Mouse (Mus musculus): ENCODE results near the gene Ibtk. TPM values are rescaled to one million over a fixed set of nuclear protein-coding genes. Genes with fewer than 3 reads are reported as not detected.

Gene Ibtk
- polyA plus RNA-seq, 1 experiment from 2014 or later: 27.3 TPM

DNA sequence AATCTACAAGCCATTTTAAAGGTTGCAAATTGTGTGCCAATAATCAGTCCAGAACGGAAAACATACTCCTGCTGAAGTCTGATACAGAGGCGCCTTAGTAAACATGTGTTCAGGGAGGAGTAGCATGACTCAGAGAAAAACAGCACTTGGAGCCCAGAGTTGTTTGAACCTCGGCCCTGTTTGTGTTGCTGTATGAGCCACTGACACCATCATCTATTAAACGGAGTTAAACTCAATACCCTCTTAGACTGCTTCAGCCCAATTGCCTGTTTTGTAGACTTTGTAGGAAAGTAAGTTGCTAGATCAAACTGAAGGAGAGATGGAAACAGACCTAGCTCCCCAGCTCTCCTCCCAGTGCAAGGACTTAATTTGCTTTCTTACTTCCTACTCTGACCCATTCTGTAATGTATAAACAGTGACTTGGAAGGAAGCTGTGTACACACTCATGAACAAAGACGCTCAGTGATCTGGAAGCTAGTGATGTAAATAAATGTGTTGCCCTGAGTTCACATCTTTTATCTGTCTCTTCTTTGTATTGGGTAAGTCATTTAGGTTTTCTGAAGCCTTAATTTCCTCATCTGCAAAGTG, 882 bp upstream of the Ibtk start:
- whole genome bisulfite sequencing (ENCODE audit: insufficient replicate concordance): 21% methylated on average over 5 of the region's 5 CpGs

DNA sequence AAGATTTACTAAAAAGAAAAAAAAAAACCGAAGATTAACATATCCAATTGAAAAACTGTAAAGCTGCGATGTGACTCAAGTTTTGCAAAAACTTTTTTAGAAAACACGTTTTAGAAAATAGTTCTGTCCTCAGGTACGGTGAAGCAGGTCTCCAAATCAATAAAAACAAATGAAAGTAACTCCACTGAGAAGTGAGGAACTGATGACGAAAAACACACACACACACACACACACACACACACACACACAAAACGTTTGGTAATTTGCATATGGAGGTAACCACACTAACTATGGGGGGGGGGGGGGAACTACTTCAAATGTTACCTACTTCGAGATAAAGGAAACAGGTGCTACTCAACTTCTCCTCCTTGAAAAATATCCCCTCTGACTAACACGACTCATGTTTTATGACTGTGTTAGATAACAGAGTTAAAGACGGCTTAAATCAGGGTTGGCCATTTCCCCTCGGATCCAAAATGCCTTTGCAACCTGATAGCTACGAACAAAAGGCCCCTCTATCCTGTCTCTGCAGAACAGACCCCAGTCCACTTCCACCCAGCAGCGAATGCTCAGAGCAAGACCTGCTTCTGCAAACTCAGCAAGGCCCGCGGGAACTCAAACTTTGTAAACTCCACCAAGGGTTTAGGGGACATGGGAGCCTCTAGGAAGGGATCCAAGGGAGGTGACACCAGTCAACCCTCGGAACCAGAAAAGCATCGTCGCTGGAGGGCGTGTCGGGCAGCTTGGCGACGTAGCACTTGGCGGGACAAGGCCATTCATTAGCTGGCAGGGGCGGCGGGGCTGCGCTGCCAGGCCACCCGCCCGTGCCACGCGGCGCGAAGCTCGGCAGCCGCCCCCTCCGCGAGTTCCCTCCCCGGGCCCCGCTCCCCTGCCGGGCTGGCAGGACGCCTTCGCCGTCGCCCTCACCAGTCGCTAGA, 661 bp downstream of the Ibtk start:
- H3K36me3 ChIP-seq: peaks cover 9% of the 10 kb centered on the region
- H3K27ac ChIP-seq: peak overlapping the region; percentile 100
- H3K4me3 ChIP-seq: peak overlapping the region; percentile 97
- ATAC-seq: peak; percentile 78
- peak overlapping the region; percentile 99 for H3K9ac ChIP-seq
- H3K9me3 ChIP-seq (replicated peaks): no peaks in the 10 kb centered on the region
- 1% methylated on average over 43 of the region's 43 CpGs for WGBS (ENCODE audit: insufficient replicate concordance)
- peak overlapping the region; percentile 77 for H3K4me2 ChIP-seq
- H3K27me3 ChIP-seq (replicated peaks): no peaks in the 10 kb centered on the region
- peaks cover 33% of the 10 kb centered on the region for H3K4me1 ChIP-seq

More for the DNA sequence above, 882 bp upstream of the Ibtk start:
- H3K27ac ChIP-seq: peak overlapping the region; percentile 100
- peak overlapping the region; percentile 77 for H3K4me2 ChIP-seq
- ATAC-seq: peak; percentile 74
- H3K4me1 ChIP-seq: peaks cover 32% of the 10 kb centered on the region
- 0 out of 2 replicates have a peak, but pooled peaks cover 5% of the 10 kb centered on the region for H3K36me3 ChIP-seq
- peak overlapping the region; percentile 97 for H3K4me3 ChIP-seq
- no peaks in the 10 kb centered on the region for H3K9me3 ChIP-seq (replicated peaks)
- peak overlapping the region; percentile 99 for H3K9ac ChIP-seq
- no peaks in the 10 kb centered on the region for H3K27me3 ChIP-seq (replicated peaks)

DNA sequence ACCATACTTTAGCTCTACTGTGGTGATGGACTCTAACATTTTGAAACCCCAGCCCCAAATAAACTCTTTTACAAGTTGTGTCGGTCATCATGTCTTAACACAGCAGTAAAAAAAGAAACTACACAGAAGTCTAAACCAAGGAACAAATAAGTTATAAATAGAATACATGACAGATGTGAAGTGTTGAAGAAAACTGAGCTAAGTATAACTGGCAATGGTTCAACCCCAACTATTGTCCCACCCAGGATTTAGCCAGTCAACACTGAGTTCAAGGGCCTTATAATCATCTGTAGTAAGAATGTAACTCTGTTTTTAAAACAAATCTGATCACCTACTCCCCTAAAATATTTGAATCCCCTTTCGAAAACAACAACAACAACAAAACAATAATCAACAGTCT, 3.6 kb downstream of the Ibtk start:
- Histone ChIP-seq H3K9ac (no peak overlapping the region), H3K9me3 (replicated peaks) (no peaks in the 10 kb centered on the region), H3K4me3 (no peak overlapping the region), H3K4me1 (peaks cover 21% of the 10 kb centered on the region), H3K27me3 (replicated peaks) (no peaks in the 10 kb centered on the region), H3K27ac (no peak overlapping the region), H3K36me3 (peaks cover 33% of the 10 kb centered on the region), H3K4me2 (no peak overlapping the region)
- ATAC-seq: no peak
- WGBS (ENCODE audit: insufficient replicate concordance): 77% methylated on average over 2 of the region's 2 CpGs

DNA sequence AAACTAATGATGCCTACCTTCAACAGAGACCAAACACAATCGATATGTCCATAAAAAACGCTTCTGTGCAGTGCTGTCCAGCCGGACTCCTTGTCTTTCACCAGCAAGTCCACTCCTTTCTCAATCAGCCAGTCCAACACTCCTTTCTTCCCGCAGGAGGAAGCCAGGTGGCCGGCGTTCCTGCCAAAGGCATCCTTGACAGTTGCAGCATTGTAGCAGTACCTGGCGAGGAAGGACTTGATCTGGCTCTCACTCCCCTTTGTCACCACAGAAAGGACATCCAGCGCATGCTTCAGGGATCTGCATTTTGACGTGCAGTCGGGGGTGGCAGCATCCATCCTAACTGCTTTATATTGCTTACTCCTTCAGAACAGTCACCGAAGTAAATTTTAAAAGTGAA, 5.8 kb downstream of the Ibtk start:
- no peaks in the 10 kb centered on the region for H3K27me3 ChIP-seq (replicated peaks)
- peaks cover 51% of the 10 kb centered on the region for H3K36me3 ChIP-seq
- H3K9ac ChIP-seq: no peak overlapping the region
- WGBS (ENCODE audit: insufficient replicate concordance): 83% methylated on average over 11 of the region's 11 CpGs
- H3K9me3 ChIP-seq (replicated peaks): no peaks in the 10 kb centered on the region
- no peak overlapping the region for H3K4me2 ChIP-seq
- H3K27ac ChIP-seq: no peak overlapping the region
- ATAC-seq: no peak
- no peak overlapping the region for H3K4me3 ChIP-seq
- peaks cover 14% of the 10 kb centered on the region for H3K4me1 ChIP-seq

DNA sequence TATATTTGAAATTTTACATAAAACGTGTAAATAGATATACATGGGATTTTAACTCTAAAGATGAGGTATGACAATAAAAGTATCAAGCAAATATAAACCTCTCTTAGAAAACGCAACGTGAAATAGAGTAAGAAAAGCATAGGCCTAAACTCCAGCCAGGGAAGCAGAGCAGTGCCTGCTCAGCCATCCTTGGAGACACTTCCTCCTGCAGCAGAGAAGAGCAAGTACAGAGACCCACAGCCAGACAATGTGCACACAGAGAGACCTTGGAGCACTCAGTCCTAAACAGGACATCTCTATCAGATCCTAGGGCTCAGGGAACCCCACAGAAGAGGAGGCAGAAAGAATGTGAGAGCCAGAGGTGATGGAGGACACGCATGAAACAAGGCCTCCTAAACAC, 7.0 kb downstream of the Ibtk start:
- ATAC-seq: no peak
- H3K27me3 ChIP-seq (replicated peaks): no peaks in the 10 kb centered on the region
- no peak overlapping the region for H3K27ac ChIP-seq
- H3K4me3 ChIP-seq: no peak overlapping the region
- peaks cover 62% of the 10 kb centered on the region for H3K36me3 ChIP-seq
- no peak overlapping the region for H3K4me2 ChIP-seq
- 84% methylated on average over 4 of the region's 4 CpGs for WGBS (ENCODE audit: insufficient replicate concordance)
- peaks cover 7% of the 10 kb centered on the region for H3K4me1 ChIP-seq
- H3K9me3 ChIP-seq (replicated peaks): no peaks in the 10 kb centered on the region
- no peak overlapping the region for H3K9ac ChIP-seq

DNA sequence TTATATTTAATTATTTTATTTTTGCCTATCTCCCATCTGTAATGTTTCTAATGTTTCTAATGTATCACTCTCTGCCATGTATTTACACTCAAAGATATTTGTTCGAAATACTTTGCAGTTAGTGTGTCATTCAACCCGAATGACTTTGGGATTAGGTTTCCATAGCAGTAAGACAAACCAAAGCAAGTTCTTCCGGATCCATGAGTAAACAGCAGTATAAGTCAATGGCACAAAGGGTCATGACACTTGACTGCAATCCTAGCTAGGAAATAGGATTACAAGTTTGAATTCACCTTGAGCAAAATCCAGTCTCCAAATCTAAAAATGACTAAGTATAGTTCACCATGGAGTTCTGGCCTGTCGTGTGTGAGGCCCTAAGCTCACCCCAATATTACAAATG, 9.9 kb downstream of the Ibtk start:
- ATAC-seq: no peak
- WGBS (ENCODE audit: insufficient replicate concordance): 81% methylated on average over 4 of the region's 4 CpGs

DNA sequence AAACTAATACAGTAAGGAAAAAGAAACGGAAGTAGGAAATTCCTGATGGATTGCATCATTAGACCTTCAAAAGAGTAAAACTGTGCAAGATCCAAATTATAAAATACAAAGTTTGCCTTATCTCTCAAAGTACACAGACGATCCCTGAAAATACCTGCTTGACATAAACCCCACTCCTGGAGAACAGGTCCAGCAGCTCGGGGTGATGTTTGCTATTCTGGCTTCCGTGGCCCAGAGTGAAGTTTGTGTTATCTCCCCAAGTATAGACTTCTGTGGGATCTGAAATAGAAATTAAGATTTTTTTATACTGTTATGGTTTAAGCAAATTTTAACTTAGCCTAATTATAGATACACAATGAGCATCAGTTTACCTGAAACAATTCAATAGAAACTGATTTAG, 14.3 kb downstream of the Ibtk start:
- Histone ChIP-seq H3K27me3 (replicated peaks) (no peaks in the 10 kb centered on the region), H3K27ac (no peak overlapping the region), H3K4me2 (no peak overlapping the region), H3K9ac (no peak overlapping the region), H3K36me3 (peaks cover 88% of the 10 kb centered on the region), H3K4me3 (no peak overlapping the region), H3K9me3 (replicated peaks) (no peaks in the 10 kb centered on the region), H3K4me1 (no peaks in the 10 kb centered on the region)
- 89% methylated on average over 4 of the region's 4 CpGs for WGBS (ENCODE audit: insufficient replicate concordance)
- no peak for ATAC-seq

More for the DNA sequence above, 9.9 kb downstream of the Ibtk start:
- Histone ChIP-seq H3K9ac (no peak overlapping the region), H3K4me3 (no peak overlapping the region), H3K4me1 (no peaks in the 10 kb centered on the region), H3K9me3 (replicated peaks) (no peaks in the 10 kb centered on the region), H3K36me3 (peaks cover 83% of the 10 kb centered on the region), H3K27me3 (replicated peaks) (no peaks in the 10 kb centered on the region), H3K27ac (no peak overlapping the region), H3K4me2 (no peak overlapping the region)

DNA sequence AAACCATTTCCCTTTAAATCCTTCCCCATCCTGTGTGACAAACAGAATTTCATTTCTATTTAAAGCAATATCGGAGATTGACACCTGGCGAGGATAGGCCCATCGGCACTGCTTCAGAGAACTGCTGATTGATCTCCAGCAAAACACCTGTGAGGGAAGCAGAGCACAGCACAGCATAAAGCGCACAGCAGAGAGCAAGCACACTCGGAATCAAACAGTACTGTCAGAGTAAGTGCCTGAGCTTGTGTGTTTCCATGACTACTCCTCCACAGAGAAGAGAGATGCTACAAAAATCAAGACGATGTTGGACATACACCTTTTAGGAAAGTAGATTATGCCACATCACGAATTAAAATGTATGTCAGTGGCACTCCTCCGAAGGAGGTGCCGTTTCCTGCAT, 25.1 kb downstream of the Ibtk start:
- ATAC-seq: no peak
- Histone ChIP-seq H3K4me1 (no peaks in the 10 kb centered on the region), H3K4me3 (no peak overlapping the region), H3K27me3 (replicated peaks) (no peaks in the 10 kb centered on the region), H3K36me3 (peaks cover 87% of the 10 kb centered on the region), H3K27ac (no peak overlapping the region), H3K9me3 (replicated peaks) (no peaks in the 10 kb centered on the region), H3K4me2 (no peak overlapping the region), H3K9ac (no peak overlapping the region)
- WGBS (ENCODE audit: insufficient replicate concordance): 89% methylated on average over 9 of the region's 9 CpGs

DNA sequence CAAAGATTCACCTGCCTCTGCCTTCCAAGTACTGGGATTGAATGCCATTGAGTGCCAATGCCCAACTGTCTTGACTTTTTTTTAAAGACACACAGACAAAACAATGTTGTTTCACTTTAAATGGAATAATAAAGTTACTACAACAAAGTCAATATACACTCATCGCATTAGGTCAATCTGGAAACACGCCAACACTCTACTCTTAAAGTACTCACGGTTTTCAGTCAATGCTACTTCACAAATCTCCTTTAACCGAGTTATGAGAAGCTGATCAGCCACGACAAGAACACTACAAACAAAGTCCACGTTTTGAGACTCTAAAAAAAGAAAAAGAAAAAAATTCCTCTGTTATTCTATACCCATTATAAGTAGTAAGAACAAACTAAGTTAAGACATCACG, 31.8 kb downstream of the Ibtk start:
- Histone ChIP-seq H3K36me3 (peaks cover 90% of the 10 kb centered on the region), H3K27ac (no peak overlapping the region), H3K9ac (no peak overlapping the region), H3K4me2 (no peak overlapping the region), H3K4me3 (no peak overlapping the region), H3K9me3 (replicated peaks) (no peaks in the 10 kb centered on the region), H3K4me1 (no peaks in the 10 kb centered on the region), H3K27me3 (replicated peaks) (no peaks in the 10 kb centered on the region)
- ATAC-seq: no peak
- 88% methylated on average over 7 of the region's 7 CpGs for WGBS (ENCODE audit: insufficient replicate concordance)

DNA sequence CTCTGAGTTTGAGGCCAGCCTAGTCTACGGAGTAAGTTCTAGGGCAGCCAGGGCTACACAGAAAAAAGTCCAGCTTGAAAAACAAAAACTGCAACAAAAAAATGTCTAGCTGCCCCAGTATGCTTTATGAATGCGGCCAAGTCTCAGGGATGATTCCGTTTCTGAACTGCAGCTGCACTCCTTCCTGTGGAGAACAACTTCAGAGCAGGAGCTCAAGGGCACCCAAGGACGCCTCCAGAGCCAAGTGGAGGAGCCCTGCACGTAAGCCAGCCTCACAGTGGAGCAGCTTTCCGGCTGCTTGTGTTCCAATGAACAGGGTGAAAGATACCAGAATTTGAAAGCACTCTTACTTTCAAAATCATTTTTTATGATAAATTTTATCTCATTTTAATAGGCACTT, 41.8 kb downstream of the Ibtk start:
- Histone ChIP-seq H3K9ac (no peak overlapping the region), H3K9me3 (replicated peaks) (no peaks in the 10 kb centered on the region), H3K4me1 (no peaks in the 10 kb centered on the region), H3K36me3 (peaks cover 93% of the 10 kb centered on the region), H3K27ac (no peak overlapping the region), H3K4me2 (no peak overlapping the region), H3K27me3 (replicated peaks) (no peaks in the 10 kb centered on the region), H3K4me3 (no peak overlapping the region)
- WGBS (ENCODE audit: insufficient replicate concordance): 89% methylated on average over 6 of the region's 6 CpGs
- ATAC-seq: no peak

DNA sequence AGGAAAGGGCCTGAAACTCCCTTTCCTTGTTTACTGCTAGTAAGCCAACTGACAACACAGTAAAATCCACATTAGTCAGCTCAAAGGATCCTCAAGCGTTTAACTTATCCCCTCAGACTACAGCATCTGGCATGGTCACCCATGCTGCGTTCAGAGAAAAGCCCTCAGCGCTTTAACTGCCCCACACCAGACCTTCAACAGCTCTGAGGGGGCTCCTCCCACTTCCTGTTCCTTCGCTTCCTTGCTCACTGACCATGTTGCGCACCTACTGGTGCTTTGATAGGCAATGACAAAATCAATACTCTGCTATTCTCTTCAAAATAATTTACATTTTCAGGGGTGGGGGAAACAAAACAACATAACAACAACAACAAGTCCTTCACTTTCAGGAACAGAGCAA, 47.2 kb downstream of the Ibtk start:
- Histone ChIP-seq H3K27ac (no peak overlapping the region), H3K4me2 (no peak overlapping the region), H3K36me3 (peaks cover 77% of the 10 kb centered on the region), H3K9me3 (replicated peaks) (no peaks in the 10 kb centered on the region), H3K9ac (no peak overlapping the region), H3K4me1 (no peaks in the 10 kb centered on the region), H3K4me3 (no peak overlapping the region), H3K27me3 (replicated peaks) (no peaks in the 10 kb centered on the region)
- 81% methylated on average over 5 of the region's 5 CpGs for WGBS (ENCODE audit: insufficient replicate concordance)
- ATAC-seq: no peak

DNA sequence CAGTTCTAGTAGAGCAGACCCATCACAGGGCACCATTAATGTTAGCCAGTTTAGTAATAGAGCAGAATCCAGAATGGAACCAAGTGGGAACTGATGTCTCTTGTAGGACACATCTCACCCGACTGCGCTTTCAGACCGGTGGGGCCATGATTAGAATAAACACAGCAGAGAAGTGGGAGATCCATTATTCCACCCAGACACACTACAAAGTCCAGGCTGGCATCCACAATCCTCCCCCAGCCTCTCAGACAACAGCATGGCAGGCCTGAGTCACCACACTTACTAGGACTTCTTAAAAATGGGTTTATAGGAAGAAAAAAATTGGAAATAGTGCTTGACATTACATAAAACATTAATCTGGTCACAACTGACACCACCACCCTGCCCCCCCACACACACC, 53.5 kb downstream of the Ibtk start:
- Histone ChIP-seq H3K36me3 (peaks cover 51% of the 10 kb centered on the region), H3K4me3 (no peak overlapping the region), H3K9ac (no peak overlapping the region), H3K27me3 (replicated peaks) (no peaks in the 10 kb centered on the region), H3K9me3 (replicated peaks) (no peaks in the 10 kb centered on the region), H3K4me2 (no peak overlapping the region), H3K4me1 (no peaks in the 10 kb centered on the region), H3K27ac (no peak overlapping the region)
- 96% methylated on average over 3 of the region's 3 CpGs for WGBS (ENCODE audit: insufficient replicate concordance)
- ATAC-seq: no peak
